Mouse (Mus musculus) megakaryocyte-erythroid progenitor cell, adult 5-6 weeks (primary cell): ENCODE measurements around the gene Gm49384. TPM values are rescaled to one million over a fixed set of nuclear protein-coding genes. Genes with fewer than 3 reads are reported as not detected.
A peak's percentile ranks its signal among the peaks of the same experiment; 100 is the strongest.

ENCODE experiments used
- ATAC-seq: replicated peaks from 2 replicates; pipeline ENCODE4 v1.8.0; 2016; ENCODE audit warnings: mild to moderate bottlenecking, inconsistent platforms; ENCODE audit not compliant: severe bottlenecking, poor library complexity, low FRiP score, low TSS enrichment
- total RNA-seq, 2 experiments: library from RNA; stranded (forward) in 1 of 2; stranded (reverse) in 1 of 2; fragments of 200-1000, 215-1000 nt in 1 of 2; fragments of >200 nt in 1 of 2; fragmentation: Nextera tagmentation in 1 of 2; gene quantifications; 2 replicates each; pipeline ENCODE4 v1.2.3; 2014 to 2017

Gm49384 gene
- total RNA-seq, 2 experiments from 2014 or later = 24.6 to 30.4 TPM

DNA sequence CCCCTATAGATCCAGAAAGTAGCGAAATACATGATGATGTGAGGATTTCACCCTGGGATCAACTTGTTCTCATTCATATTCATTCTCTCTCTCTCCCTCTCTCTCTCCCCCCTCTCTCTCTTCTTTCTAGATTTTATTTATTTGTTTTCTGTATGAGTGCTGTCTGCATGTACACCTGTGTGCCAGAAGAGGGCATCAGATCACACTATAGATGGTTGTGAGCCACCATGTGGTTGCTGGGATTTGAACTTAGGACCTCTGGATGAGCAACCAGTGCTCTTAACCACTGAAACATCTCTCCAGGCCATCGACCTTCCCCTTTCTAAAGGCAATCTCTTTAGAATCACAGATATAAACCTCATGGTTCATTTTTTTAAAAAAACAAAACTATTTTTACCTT, 4.5 kb upstream of the Gm49384 start:
- ATAC-seq = no peak

DNA sequence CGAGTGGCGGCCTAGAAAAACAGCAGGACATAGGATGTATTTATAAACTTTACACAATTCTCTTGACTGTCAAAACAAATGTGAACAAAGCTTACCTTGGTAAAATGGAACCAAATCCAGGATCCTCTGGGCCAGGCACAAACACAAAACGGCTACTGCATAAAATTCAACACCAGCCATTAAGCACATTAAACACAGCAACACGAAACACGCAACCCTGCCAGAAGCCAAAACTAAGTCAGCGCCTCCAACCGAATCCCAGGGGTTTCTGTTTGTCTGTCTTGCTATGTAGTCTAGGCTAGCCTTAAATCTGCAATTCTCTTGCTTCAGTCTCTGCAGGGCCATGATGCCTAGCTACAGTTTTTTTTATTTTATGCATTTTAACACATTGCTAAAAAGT, 3.9 kb upstream of the Gm49384 start:
- no peak for ATAC-seq

DNA sequence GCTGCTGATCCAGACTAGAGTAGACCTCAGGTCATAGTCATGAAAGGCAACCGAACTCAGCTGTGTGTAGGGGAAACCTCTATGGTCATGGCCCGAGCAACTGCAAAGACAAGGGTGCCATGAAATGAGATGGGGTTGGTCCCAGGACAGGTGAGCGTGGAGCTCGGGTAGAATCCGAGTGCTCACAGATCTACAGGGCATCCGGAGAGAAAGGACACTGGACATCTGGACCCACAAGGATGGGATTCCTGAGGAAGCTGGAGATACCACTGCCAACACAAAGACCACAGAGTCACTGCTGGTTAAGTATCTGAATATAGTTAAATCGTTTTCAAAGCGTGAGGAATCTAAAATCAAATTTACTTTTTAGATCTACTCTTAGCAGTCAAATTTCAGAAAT, 3.3 kb upstream of the Gm49384 start:
- ATAC-seq = no peak

DNA sequence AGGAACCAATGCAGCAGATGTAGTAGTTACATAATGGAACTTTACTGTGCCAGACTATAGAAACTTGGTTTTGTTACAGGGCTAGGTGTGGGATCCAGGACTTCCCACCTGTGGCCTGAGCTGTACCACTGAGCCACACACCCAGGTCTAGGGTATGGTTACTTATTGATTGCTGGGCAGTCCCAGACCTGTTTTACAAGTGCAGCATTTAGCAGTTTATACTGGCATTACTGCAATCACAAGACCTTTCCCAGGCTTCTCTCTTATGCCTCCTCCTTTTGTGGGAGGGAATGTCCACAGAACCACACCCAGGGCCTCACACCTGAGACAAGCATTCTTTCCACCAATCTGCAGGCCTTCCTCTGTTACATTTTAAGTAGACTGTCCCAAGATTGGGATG, 5.1 kb downstream of the Gm49384 start:
- ATAC-seq = no peak

DNA sequence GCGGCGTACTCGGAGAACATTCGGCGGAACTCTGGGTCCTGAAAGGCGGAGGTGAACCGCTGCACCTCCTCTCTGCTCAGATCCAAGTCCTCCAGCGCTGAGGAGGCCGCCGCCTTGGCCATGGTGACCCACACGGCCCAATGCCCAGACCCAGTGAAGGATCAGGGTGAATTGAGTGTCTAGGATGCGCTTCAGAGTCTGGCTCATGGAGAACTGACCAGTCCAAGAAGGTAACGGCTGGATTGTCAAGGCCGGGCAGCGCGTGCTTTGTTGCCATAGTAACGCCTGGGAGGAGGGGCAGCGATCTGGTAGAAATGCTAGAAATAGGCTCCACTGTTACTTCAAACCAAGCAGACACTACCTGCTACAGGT, 5.9 kb downstream of the Gm49384 start, which contains the start of gene Dnaaf2:
Dnaaf2 (minus strand) TSS at position 266 of the 372 bp plus-strand sequence.
- ATAC-seq = peak; percentile 60

DNA sequence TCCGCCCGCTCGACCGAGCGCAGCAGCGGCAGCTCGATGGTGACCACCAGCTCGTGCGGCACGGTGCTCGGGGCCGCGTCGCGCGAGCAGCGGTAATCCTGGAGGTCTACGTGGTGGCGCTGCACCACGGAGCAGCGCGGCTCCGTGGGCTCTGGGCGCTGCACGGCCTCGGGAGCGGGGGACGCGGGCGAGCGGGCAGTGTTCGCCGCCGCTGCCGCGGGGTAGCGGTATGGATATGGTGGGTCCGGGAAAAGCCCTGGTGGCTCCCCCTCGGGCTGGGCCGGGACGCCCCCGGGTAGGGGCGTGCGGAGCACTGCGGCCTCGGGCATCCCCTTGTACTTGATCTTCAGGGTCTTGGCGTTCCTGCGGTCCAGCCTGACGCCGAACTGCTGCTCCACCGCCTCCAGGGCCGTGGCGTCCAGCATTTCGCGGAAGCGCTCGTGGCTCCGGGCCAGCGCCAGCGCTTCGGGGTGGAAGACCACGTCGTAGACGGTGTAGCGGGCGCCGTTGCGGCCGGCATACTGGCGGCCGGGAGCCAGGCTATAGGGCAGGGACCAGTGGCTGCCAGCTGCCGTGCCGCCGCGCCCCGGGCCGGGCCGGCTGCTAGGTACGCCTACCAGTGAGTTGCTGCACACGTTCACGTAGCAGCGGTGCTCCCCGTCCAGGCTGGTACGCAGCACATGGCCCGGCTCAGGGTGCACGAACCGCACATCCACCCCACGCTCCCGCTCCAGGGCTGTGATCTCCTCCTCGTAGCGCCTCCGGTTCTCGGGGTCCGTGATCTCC, 6.5 kb downstream of the Gm49384 start:
- peak; percentile 90 for ATAC-seq

DNA sequence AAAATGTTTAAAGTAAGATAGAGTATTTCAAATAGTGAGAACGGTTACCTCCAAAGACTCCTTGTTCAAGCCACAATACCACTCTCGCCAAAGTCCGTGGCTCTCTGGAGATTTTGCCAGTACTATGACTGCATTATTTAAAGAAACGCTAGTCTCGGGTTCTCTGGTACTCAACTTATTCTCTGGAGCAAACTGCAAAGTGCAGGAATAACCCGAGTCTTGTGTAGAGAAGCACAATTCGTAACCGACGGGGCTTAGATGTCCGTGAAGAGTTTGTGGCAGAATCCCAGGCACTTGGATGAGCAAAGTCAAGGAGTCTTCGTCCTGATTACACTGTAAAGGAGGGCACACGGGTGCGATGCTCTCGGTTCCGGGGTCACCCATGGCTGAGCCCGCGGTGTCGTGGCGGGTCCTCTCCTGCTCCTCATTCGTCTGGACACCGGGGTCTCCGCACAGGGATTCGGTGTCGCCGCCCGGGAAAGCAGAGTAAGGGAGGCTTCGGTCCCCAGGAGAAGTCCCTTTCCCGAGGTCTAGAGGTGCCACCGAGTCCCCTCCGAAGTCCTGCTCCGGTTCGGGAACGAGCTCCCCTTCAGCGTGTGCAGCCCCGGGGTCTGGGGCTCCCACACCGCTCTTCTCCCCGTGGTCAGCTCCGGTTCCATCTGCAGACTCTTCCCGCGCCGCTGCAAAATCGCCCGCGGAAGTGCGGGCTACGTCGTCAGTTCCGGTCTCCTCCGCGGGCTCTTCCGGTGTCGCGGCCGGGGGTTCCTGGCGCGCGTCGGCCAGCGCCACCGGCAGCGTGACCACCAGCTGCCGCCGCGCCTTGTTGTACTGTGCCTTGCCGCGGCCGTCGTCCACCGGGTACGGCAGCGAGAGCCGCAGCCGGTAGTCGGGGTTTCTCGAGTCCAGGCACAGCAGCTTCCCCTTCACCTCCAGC, 7.4 kb downstream of the Gm49384 start, which contains the start of gene Gm49383:
Gm49383 (minus strand) TSS at position 661 of the 934 bp plus-strand sequence.
- ATAC-seq = peak; percentile 73

DNA sequence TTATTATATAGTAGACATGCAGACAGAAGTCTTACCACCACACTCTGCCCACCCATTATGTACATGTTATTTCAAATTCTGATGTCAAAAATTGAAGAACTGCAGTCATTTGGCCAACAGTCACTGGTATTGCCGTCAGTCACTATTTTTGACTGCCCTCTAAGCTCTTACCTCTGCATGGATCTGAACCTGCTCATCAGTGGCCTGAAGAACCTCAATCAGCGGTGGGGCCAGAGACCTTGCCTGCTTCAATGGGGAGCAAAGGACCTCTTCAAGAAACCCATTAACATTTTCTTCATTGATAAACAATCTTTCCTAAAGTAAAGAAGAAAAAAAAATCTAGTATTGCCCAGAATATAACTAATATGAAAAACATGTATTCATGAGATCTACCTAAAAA, 11.4 kb downstream of the Gm49384 start:
- no peak for ATAC-seq

DNA sequence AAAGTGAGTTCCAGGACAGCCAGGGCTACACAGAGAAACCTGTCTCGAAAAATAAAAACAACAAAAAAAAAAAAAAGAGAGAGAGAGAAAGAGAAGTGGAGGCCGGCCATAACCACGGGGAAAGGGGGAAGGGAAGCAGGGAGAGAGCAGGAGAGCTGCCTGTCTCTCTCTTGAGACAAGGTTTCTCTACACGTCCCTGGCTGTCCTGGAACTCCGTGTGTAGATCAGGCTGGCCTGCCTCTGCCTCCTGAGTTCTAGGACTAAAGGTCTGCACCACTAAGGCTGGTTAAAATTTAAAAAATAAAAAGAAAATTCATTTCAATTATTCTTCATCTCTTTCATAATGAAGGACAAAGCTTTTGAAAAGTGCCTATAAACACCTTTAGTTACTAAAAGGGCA, 12.7 kb downstream of the Gm49384 start:
- ATAC-seq = no peak

DNA sequence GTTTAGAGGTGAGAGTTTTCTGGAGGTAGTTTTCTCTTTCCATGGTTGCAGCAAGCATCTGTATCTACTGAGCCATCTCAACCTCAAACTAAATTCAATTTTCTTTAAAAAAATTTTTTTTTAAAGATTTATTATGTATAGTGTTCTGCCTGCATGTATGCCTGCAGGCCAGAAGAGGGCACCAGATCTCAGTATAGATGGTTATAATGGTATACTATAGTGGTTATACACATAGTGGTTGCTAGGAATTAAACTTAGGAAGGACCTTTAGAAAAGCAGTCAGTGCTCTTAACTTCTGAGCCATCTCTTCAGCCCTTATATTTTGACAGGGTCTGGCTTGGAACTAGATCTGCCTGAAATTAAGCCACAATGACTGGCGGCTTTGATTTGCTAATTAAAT, 13.5 kb downstream of the Gm49384 start:
- ATAC-seq = peak; percentile 62

DNA sequence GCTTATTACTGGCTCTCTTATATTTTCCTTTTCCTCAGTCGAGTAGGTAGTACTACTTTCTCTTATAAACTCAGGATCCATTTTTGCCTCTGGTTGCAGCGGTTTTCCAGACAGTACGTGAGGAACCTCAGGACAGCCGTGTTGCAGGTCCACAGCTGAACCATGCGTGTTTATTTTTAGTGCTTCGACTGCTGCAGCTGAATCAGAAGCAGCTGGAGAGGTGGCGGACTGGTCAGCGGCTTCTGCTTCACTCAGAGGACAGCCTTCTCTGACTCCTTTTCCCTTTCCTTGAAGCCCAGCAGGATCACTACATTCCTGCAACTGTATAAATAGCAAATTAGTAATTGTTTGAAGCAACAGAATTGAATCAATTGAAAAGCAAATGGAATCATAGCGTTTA, 14.0 kb downstream of the Gm49384 start:
- no peak for ATAC-seq

DNA sequence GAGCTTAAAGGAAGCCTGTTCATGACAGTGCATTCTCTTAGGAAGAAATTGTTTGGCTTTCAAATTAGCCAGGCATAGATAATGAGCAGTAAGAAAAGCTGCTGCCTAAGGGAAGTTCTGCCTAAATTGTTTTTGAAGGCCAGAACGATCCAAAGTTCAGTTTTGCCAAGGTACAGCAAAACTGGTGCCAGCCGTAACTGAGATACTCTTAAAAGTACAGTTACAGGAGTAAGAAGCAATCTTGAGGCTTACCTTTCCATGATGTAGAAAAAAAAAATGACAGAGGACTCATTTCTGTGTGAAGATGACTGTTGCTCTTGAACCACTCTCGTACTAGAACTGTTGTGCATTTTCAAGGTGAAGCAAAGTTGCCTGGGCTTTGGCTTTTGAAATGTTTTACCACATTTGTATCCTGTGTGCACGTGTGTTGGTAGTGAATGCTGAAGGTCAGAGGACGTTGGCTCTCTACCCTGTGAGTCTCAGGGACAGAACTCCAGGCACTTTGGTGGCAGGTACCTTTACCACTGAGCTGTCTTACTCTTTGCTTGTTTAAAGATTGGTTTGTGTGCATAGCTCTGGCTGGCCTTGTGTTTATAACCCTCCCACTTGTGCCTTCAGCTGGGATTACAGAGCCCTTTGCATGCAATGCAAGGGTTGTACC, 17.1 kb downstream of the Gm49384 start:
- no peak for ATAC-seq

DNA sequence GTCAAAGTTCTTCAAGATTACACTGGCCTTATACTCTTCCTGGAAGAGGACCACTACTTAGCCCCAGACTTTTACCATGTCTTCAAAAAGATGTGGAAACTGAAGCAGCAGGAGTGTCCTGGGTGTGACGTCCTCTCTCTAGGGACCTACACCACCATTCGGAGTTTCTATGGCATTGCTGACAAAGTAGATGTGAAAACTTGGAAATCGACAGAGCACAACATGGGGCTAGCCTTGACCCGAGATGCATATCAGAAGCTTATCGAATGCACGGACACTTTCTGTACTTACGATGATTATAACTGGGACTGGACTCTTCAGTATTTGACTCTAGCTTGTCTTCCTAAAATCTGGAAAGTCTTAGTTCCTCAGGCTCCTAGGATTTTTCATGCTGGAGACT, 18.7 kb downstream of the Gm49384 start:
- ATAC-seq = no peak

DNA sequence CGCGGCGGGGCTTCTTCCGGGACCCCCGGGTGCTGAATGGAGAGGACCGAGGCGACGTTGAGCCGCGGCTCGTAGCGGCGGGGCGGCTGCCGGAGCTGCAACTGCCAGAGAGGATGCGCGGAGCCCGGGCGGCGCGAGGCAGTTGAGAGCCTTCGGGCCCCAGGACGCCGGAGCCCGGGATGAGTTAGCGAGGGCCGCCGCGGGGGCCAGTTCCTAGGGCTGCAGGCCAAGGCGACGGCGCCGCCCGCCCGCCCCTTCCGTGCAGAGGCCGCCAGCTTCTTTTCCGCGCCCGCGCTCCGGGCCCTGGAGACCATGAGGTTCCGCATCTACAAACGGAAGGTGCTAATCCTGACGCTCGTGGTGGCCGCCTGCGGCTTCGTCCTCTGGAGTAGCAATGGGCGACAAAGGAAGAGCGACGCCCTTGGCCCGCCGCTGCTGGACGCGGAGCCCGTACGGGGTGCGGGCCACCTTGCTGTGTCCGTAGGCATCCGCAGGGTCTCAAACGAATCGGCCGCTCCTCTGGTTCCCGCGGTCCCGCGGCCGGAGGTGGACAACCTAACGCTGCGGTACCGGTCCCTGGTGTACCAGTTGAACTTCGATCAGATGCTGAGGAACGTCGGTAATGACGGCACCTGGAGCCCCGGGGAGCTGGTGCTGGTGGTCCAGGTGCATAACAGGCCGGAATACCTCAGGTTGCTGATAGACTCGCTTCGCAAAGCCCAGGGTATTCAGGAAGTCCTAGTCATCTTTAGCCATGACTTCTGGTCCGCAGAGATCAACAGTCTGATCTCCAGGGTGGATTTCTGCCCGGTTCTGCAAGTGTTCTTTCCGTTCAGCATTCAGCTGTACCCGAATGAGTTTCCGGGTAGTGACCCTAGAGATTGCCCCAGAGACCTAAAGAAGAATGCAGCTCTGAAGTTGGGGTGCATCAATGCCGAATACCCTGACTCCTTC, 19.4 kb downstream of the Gm49384 start:
- ATAC-seq = peak; percentile 32

DNA sequence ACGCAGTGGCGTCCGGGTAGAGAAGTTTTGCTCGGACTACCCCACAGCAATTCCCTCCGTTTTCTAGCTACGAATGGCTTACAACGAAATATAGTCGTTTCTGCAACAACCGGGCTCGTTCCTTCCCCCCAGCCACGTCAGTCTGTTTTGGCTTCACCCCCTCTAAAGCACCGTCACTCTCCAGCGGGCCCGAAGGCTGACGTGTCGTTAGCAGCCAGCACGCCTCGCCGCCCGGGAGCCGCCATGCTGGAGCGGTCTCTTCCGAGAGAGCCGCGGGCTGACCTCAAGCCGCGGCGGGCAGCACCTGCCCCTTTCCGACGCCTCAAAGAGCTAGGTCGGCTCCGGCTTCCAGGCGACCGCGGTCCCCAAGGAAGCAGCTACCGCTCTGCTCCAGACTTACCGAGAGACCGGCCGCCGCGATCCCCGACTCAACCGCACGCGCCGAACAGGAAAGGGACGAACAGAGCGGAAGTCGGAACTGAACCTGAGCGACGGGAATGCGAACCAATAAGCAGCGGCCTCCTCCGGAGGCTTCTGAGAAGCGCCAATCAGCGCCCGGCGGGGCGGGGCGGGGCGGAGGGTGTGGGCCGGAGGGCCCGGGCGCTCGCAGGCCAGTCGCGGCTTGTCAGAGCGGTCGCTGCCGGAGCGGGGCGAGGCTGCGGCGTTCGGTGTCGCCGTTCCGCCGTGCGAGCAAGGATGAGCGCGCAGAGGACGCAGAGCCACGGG, 20.3 kb downstream of the Gm49384 start, which contains the start of the genes Rpl36al and Mgat2:
Rpl36al (minus strand) TSS at position 501 of the 726 bp plus-strand sequence.
Mgat2 (plus strand) TSS at position 575 of the 726 bp plus-strand sequence.
- peak; percentile 93 for ATAC-seq

DNA sequence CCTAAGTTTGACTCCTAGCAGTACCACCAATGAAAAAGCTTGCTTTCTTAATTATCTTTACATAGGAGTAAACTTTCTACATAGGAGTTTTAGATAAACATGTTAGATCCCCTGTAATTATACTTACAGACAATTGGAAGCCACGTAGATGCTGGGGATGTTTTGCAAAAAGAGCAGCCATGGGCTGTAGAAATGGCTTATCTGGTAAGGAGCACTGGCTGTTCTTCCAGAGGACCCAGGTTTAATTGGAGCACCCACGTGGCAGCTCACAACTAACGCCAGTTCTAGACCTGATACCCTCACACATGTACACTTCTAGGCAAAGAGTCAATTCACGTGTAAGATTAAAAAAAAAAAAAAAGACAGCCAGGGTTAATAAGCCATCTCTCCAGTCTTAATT, 22.3 kb downstream of the Gm49384 start:
- ATAC-seq = no peak

DNA sequence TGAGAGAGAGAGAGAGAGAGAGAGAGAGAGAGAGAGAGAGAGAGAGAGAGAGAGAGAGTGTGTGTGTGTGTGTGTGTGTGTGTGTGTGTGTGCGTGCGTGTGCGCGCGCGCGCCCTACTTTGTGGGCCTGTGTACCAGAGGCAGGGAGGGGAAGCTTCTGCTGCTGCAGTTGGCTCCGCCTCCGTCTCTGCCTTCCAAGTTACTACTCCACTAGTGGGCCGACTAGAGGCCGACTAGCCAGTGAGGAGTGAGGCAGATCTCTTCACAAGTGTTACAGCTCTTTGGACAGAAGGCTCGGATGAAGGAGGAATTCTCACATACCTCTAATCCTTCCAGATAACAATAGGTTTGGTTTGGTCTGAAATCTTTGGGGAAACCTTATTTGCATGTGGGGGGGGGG, 24.7 kb downstream of the Gm49384 start:
- ATAC-seq = no peak

DNA sequence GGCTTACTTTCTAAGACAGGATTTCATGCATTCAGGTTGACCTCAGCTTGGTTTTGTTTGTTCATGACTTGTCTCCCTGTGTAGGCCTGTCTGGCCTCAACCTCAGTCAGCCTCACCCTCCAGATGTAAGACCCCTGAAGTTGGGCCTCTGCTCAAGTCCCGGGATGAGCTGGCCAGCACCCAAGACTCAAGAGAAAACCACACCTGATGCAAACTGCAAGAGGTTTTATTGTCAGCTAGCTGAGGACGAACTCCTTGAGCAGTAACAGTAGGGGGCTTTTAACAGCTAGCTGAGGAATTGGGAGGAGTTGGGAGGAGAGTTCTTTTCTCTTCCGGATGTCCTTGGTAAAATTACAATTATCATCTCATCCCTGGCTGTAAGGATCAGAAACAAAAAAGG, 26.5 kb downstream of the Gm49384 start:
- no peak for ATAC-seq
